Mouse (Mus musculus): ENCODE data around the gene Man1a2. TPM values are rescaled to one million over a fixed set of nuclear protein-coding genes. Genes with fewer than 3 reads are reported as not detected.

The Man1a2 gene
- polyA plus RNA-seq, 1 experiment from 2014 or later = 91.1 TPM

- Histone ChIP-seq H3K27me3 (replicated peaks) (no peaks in the 10 kb centered on the region), H3K4me3 (no peak overlapping the region), H3K4me2 (no peak overlapping the region), H3K4me1 (replicated peaks) (0 out of 2 replicates have a peak, but pooled peaks cover 5% of the 10 kb centered on the region), H3K9ac (no peak overlapping the region), H3K27ac (ENCODE audit: poor library complexity, severe bottlenecking) (no peak overlapping the region), H3K9me3 (replicated peaks) (no peaks in the 10 kb centered on the region), H3K36me3 (peaks cover 14% of the 10 kb centered on the region)
- WGBS = 98% methylated on average over 2 of the region's 2 CpGs
- no peak for ATAC-seq (ENCODE audit: insufficient number of reproducible peaks, low FRiP score)
These were observed 123.6 kb downstream of the Man1a2 start for GRCm38 (mm10) chr3:100561561-100562175.

- no peak overlapping the region for H3K9ac ChIP-seq
- peaks cover 4% of the 10 kb centered on the region; the same call in 1 of the 2 replicates for H3K4me1 ChIP-seq (replicated peaks)
- H3K36me3 ChIP-seq = peaks cover 4% of the 10 kb centered on the region; the same call in 1 of the 2 replicates
- no peaks in the 10 kb centered on the region for H3K9me3 ChIP-seq (replicated peaks)
- 93% methylated on average over 7 of the region's 7 CpGs for WGBS
- H3K27ac ChIP-seq (ENCODE audit: poor library complexity, severe bottlenecking) = no peak overlapping the region
- H3K4me3 ChIP-seq = no peak overlapping the region
- ATAC-seq (ENCODE audit: insufficient number of reproducible peaks, low FRiP score) = no peak
- H3K27me3 ChIP-seq (replicated peaks) = no peaks in the 10 kb centered on the region
- no peak overlapping the region for H3K4me2 ChIP-seq
These were observed 125.9 kb downstream of the Man1a2 start for GRCm38 (mm10) chr3:100559431-100559830.

GRCm38 (mm10) chr3:100558211-100558708 is 127.0 kb downstream of the Man1a2 start:
- H3K27ac ChIP-seq (ENCODE audit: poor library complexity, severe bottlenecking) = no peak overlapping the region
- no peaks in the 10 kb centered on the region for H3K9me3 ChIP-seq (replicated peaks)
- WGBS = 70% methylated on average over 4 of the region's 4 CpGs
- H3K9ac ChIP-seq = no peak overlapping the region
- H3K4me3 ChIP-seq = no peak overlapping the region
- H3K4me2 ChIP-seq = no peak overlapping the region
- 0 out of 2 replicates have a peak, but pooled peaks cover 4% of the 10 kb centered on the region for H3K36me3 ChIP-seq
- ATAC-seq (ENCODE audit: insufficient number of reproducible peaks, low FRiP score) = no peak
- no peaks in the 10 kb centered on the region for H3K27me3 ChIP-seq (replicated peaks)
- peaks cover 3% of the 10 kb centered on the region; the same call in 1 of the 2 replicates for H3K4me1 ChIP-seq (replicated peaks)

GRCm38 (mm10) chr3:100554843-100555242 is 130.5 kb downstream of the Man1a2 start:
- Histone ChIP-seq H3K4me1 (replicated peaks) (peaks cover 3% of the 10 kb centered on the region; the same call in 1 of the 2 replicates), H3K9ac (no peak overlapping the region), H3K27ac (ENCODE audit: poor library complexity, severe bottlenecking) (no peak overlapping the region), H3K36me3 (no peaks in the 10 kb centered on the region), H3K9me3 (replicated peaks) (no peaks in the 10 kb centered on the region), H3K4me2 (no peak overlapping the region), H3K4me3 (no peak overlapping the region), H3K27me3 (replicated peaks) (no peaks in the 10 kb centered on the region)
- no peak for ATAC-seq (ENCODE audit: insufficient number of reproducible peaks, low FRiP score)
- 46% methylated on average over 5 of the region's 5 CpGs for WGBS

GRCm38 (mm10) chr3:100552171-100552570 is 133.1 kb downstream of the Man1a2 start:
- Histone ChIP-seq H3K9me3 (replicated peaks) (no peaks in the 10 kb centered on the region), H3K36me3 (no peaks in the 10 kb centered on the region), H3K4me1 (replicated peaks) (peaks cover 3% of the 10 kb centered on the region; the same call in 1 of the 2 replicates), H3K4me2 (no peak overlapping the region), H3K27ac (ENCODE audit: poor library complexity, severe bottlenecking) (no peak overlapping the region), H3K4me3 (no peak overlapping the region), H3K9ac (no peak overlapping the region), H3K27me3 (replicated peaks) (no peaks in the 10 kb centered on the region)
- WGBS = 73% methylated on average over 2 of the region's 3 CpGs
- no peak for ATAC-seq (ENCODE audit: insufficient number of reproducible peaks, low FRiP score)

- no peak for ATAC-seq (ENCODE audit: insufficient number of reproducible peaks, low FRiP score)
- H3K4me2 ChIP-seq = no peak overlapping the region
- H3K27ac ChIP-seq (ENCODE audit: poor library complexity, severe bottlenecking) = no peak overlapping the region
- no peaks in the 10 kb centered on the region for H3K36me3 ChIP-seq
- no peak overlapping the region for H3K9ac ChIP-seq
- no peak overlapping the region for H3K4me3 ChIP-seq
- no peaks in the 10 kb centered on the region for H3K4me1 ChIP-seq (replicated peaks)
- H3K27me3 ChIP-seq (replicated peaks) = no peaks in the 10 kb centered on the region
- no peaks in the 10 kb centered on the region for H3K9me3 ChIP-seq (replicated peaks)
- WGBS = 62% methylated on average over 3 of the region's 3 CpGs
These were observed 137.4 kb downstream of the Man1a2 start for GRCm38 (mm10) chr3:100547913-100548292.

- H3K27ac ChIP-seq (ENCODE audit: poor library complexity, severe bottlenecking) = no peak overlapping the region
- peak; percentile 51; the same call in 1 of the 2 replicates for ATAC-seq (ENCODE audit: insufficient number of reproducible peaks, low FRiP score)
These were observed 138.0 kb downstream of the Man1a2 start for GRCm38 (mm10) chr3:100547162-100547912.

GRCm38 (mm10) chr3:100536686-100537085 is 148.6 kb downstream of the Man1a2 start:
- no peak overlapping the region for H3K9ac ChIP-seq
- H3K4me1 ChIP-seq (replicated peaks) = no peaks in the 10 kb centered on the region
- ATAC-seq (ENCODE audit: insufficient number of reproducible peaks, low FRiP score) = no peak
- no peak overlapping the region for H3K4me2 ChIP-seq
- H3K4me3 ChIP-seq = no peak overlapping the region
- WGBS = 98% methylated on average over 2 of the region's 2 CpGs
- no peaks in the 10 kb centered on the region for H3K36me3 ChIP-seq
- H3K27ac ChIP-seq (ENCODE audit: poor library complexity, severe bottlenecking) = no peak overlapping the region
- H3K9me3 ChIP-seq (replicated peaks) = no peaks in the 10 kb centered on the region
- H3K27me3 ChIP-seq (replicated peaks) = no peaks in the 10 kb centered on the region

More at GRCm38 (mm10) chr3:100547162-100547912, 138.0 kb downstream of the Man1a2 start:
- WGBS = 58% methylated on average over 10 of the region's 10 CpGs
- H3K4me1 ChIP-seq (replicated peaks) = no peaks in the 10 kb centered on the region
- no peaks in the 10 kb centered on the region for H3K27me3 ChIP-seq (replicated peaks)
- no peak overlapping the region for H3K4me3 ChIP-seq
- H3K9me3 ChIP-seq (replicated peaks) = no peaks in the 10 kb centered on the region
- H3K36me3 ChIP-seq = no peaks in the 10 kb centered on the region
- H3K4me2 ChIP-seq = no peak overlapping the region
- no peak overlapping the region for H3K9ac ChIP-seq

- H3K36me3 ChIP-seq = no peaks in the 10 kb centered on the region
- H3K9me3 ChIP-seq (replicated peaks) = no peaks in the 10 kb centered on the region
- H3K9ac ChIP-seq = no peak overlapping the region
- no peak overlapping the region for H3K4me2 ChIP-seq
- 55% methylated on average over 4 of the region's 4 CpGs for WGBS
- no peak for ATAC-seq (ENCODE audit: insufficient number of reproducible peaks, low FRiP score)
- H3K4me3 ChIP-seq = no peak overlapping the region
- no peak overlapping the region for H3K27ac ChIP-seq (ENCODE audit: poor library complexity, severe bottlenecking)
- H3K27me3 ChIP-seq (replicated peaks) = no peaks in the 10 kb centered on the region
- H3K4me1 ChIP-seq (replicated peaks) = no peaks in the 10 kb centered on the region
These were observed 149.4 kb downstream of the Man1a2 start for GRCm38 (mm10) chr3:100535902-100536301.

- Histone ChIP-seq H3K4me2 (no peak overlapping the region), H3K4me1 (replicated peaks) (no peaks in the 10 kb centered on the region), H3K27ac (ENCODE audit: poor library complexity, severe bottlenecking) (no peak overlapping the region), H3K36me3 (no peaks in the 10 kb centered on the region), H3K4me3 (no peak overlapping the region), H3K27me3 (replicated peaks) (no peaks in the 10 kb centered on the region), H3K9ac (no peak overlapping the region), H3K9me3 (replicated peaks) (no peaks in the 10 kb centered on the region)
- ATAC-seq (ENCODE audit: insufficient number of reproducible peaks, low FRiP score) = no peak
- WGBS = 55% methylated on average over 3 of the region's 3 CpGs
These were observed 150.0 kb downstream of the Man1a2 start for GRCm38 (mm10) chr3:100535298-100535697.

- Histone ChIP-seq H3K4me2 (no peak overlapping the region), H3K4me1 (replicated peaks) (no peaks in the 10 kb centered on the region), H3K4me3 (no peak overlapping the region), H3K9me3 (replicated peaks) (no peaks in the 10 kb centered on the region), H3K9ac (no peak overlapping the region), H3K27me3 (replicated peaks) (no peaks in the 10 kb centered on the region), H3K27ac (ENCODE audit: poor library complexity, severe bottlenecking) (no peak overlapping the region), H3K36me3 (no peaks in the 10 kb centered on the region)
- ATAC-seq (ENCODE audit: insufficient number of reproducible peaks, low FRiP score) = no peak
- 64% methylated on average over 3 of the region's 3 CpGs for WGBS
These were observed 150.9 kb downstream of the Man1a2 start for GRCm38 (mm10) chr3:100534394-100534793.
